Mouse (Mus musculus) spleen, adult 18-20 months (tissue): Measurements from ENCODE around the gene Mtss1l.

Experiments used
- DNase-seq, 2 experiments: peaks; one replicate each; pipeline ENCODE4 v3.0.0; 2022; ENCODE audit warnings: mixed read lengths in 2 of 2

Gene Mtss1l

GRCm38 (mm10) chr8:110741816-110742451 is 20.7 kb downstream of the Mtss1l start:
- no peak for DNase-seq

- DNase-seq: no peak
Observed at GRCm38 (mm10) chr8:110742452-110742818, 21.2 kb downstream of the Mtss1l start.

- no peak for DNase-seq
Observed at GRCm38 (mm10) chr8:110745162-110745561, 23.9 kb downstream of the Mtss1l start.

- no peak for DNase-seq
Observed at GRCm38 (mm10) chr8:110746661-110747060, 25.4 kb downstream of the Mtss1l start.

- peak in 1 of 2 experiments; percentile 12 for DNase-seq
Observed at GRCm38 (mm10) chr8:110749500-110750170, 28.4 kb downstream of the Mtss1l start.

GRCm38 (mm10) chr8:110750269-110750668 is 29.0 kb downstream of the Mtss1l start:
- no peak for DNase-seq

GRCm38 (mm10) chr8:110751490-110751889 is 30.2 kb downstream of the Mtss1l start:
- no peak for DNase-seq

- no peak for DNase-seq
Observed at GRCm38 (mm10) chr8:110754713-110755112, 33.4 kb downstream of the Mtss1l start.

GRCm38 (mm10) chr8:110755511-110756170 is 34.4 kb downstream of the Mtss1l start:
- DNase-seq: no peak

GRCm38 (mm10) chr8:110756196-110756595 is 34.9 kb downstream of the Mtss1l start:
- DNase-seq: no peak

GRCm38 (mm10) chr8:110760280-110760940 is 39.1 kb downstream of the Mtss1l start:
- DNase-seq: no peak

GRCm38 (mm10) chr8:110761185-110761584 is 39.9 kb downstream of the Mtss1l start:
- no peak for DNase-seq

- DNase-seq: no peak
Observed at GRCm38 (mm10) chr8:110761988-110762387, 40.7 kb downstream of the Mtss1l start.

- no peak for DNase-seq
Observed at GRCm38 (mm10) chr8:110764671-110765070, 43.4 kb downstream of the Mtss1l start.

- no peak for DNase-seq
Observed at GRCm38 (mm10) chr8:110767261-110767660, 46.0 kb downstream of the Mtss1l start.

- no peak for DNase-seq
Observed at GRCm38 (mm10) chr8:110772452-110772851, 51.2 kb downstream of the Mtss1l start.

- DNase-seq: no peak
Observed at GRCm38 (mm10) chr8:110774047-110774446, 52.8 kb downstream of the Mtss1l start.

GRCm38 (mm10) chr8:110774725-110775124 is 53.4 kb downstream of the Mtss1l start:
- DNase-seq: no peak

- no peak for DNase-seq
Observed at GRCm38 (mm10) chr8:110775316-110775715, 54.0 kb downstream of the Mtss1l start.

GRCm38 (mm10) chr8:110775721-110776120 is 54.4 kb downstream of the Mtss1l start:
- no peak for DNase-seq

GRCm38 (mm10) chr8:110776335-110776734 is 55.1 kb downstream of the Mtss1l start:
- DNase-seq: no peak

GRCm38 (mm10) chr8:110779924-110780718 is 58.8 kb downstream of the Mtss1l start:
- DNase-seq: no peak

GRCm38 (mm10) chr8:110785366-110785765 is 64.1 kb downstream of the Mtss1l start:
- DNase-seq: no peak
